Mouse (Mus musculus) megakaryocyte, embryonic 14.5 days (primary cell): ENCODE measurements around the gene Cd4.

Source experiments
- FLI1 ChIP-seq: IDR thresholded peaks from 2 replicates; pipeline ENCODE4 v1.6.1; 2012; ENCODE audit warnings: low read length, inconsistent platforms, mixed read lengths
- GATA1 ChIP-seq: IDR thresholded peaks from 3 replicates; pipeline ENCODE4 v1.6.1; 2012; ENCODE audit warnings: mixed read lengths, low read length, inconsistent platforms, borderline replicate concordance

DNA sequence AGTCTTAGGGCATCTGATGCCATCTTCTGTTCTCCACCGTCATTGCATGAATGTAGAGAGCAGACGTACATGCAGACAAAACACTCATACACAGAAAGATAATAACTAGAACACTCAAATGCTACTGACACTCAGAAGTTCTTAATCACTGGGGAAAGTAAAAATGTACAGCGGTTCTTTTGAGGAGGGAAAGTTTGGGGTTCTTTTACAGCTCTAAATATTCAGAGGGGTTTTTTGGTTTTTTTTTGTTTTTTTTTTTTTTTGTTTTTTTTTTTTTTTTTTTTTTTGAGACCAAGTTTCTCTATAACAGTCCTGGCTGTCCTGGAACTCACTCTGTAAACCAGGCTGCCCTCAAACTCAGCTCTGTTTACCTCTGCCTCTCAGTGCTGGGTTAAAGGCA lies 45.1 kb upstream of the Cd4 start:
- TF ChIP-seq GATA1: no peak
- TF ChIP-seq FLI1: no peak
